Mouse (Mus musculus): ENCODE measurements around the gene Cmip. TPM values are rescaled to one million over a fixed set of nuclear protein-coding genes. Genes with fewer than 3 reads are reported as not detected.

Cmip gene
- total and polyA plus RNA-seq, 2 experiments from 2014 or later, result 212 to 266 TPM

DNA sequence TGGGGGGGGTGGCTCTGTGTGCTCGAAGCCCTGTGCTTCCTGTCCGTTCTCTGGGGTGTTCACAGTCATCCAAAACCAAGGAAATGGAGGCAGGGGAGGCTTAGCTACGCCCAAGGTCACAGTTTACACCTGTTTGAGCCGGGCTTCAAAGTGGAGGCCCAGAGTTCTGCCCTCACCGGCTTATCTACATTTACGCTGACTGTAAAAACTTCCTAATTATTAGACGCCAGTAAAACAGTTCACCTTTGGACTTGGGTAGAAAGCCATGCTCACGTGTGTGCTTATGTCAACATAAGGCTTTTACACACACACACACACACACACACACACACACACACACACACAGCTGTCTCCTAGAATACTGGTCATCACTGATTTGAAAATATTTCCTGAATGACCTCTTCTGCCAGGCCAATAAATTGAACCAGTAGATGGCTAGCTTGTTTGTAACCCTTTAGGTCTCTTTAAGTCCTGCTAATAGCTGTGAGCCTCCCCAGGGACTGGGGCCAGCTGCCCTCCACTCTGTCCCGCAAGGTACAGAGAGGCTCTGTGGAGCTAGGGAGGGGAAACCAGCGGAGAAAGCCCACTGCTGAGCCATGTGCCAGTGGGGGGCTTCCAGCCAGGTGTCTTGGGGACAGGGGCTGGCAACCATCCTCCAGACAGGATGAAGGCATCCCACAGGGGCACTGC, 77.3 kb downstream of the Cmip start:
- WGBS, result 64% methylated on average over 10 of the region's 10 CpGs

DNA sequence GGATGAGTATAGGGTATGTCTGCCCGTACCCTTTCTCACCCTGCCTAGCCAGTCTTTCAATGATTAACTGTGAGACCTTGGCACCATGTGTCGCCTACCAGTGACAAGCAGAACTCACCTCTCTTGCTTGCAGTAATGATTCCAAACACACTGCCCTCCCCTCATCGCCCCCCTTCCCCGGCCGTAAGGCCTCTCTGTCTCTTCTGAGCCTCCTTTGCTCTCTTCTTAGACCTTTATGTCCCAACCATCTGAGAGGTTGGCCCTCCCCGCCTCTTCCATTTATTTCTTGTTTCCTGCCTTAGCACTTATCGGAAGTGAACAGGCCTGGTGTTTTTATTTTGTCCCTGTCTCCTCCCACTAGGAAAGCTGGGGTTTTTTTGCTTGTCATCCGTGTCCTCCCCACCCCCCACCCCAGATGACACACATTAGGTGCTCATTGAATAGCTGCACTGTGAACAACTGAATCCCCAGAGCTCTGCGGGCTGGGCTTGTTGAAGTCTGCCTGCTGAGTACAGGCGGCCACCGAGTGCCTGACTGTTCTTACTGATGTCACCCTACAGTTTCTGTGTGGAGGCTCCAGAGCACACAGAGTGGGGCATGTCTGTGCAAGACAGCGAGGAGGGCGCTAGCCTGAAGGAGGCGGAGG, 78.0 kb downstream of the Cmip start:
- Histone ChIP-seq H3K27ac (ENCODE audit: low read depth, low read length) (no peak overlapping the region), H3K27me3 (ENCODE audit: insufficient read depth, low read length) (no peaks in the 10 kb centered on the region), H3K36me3 (ENCODE audit: insufficient read depth, low read length) (no peaks in the 10 kb centered on the region), H3K9me3 (ENCODE audit: low read length) (no peaks in the 10 kb centered on the region), H3K4me2 (ENCODE audit: low read depth, low read length, poor library complexity, severe bottlenecking) (no peak overlapping the region), H3K4me3 (ENCODE audit: low read depth, low read length) (no peak overlapping the region), H3K4me1 (ENCODE audit: insufficient read depth, low read length) (peaks cover 15% of the 10 kb centered on the region), H3K9ac (replicated peaks; ENCODE audit: low read length, poor library complexity, severe bottlenecking) (no peak overlapping the region)
- TF ChIP-seq CTCF (IDR thresholded peaks at IDR 0.05), result no peak
- ATAC-seq (ENCODE audit: low FRiP score), result 0 out of 2 replicates have a peak, but pooled peaks have one; percentile 32
- no peak for DNase-seq (ENCODE audit: low spot score)
- 46% methylated on average over 14 of the region's 14 CpGs for WGBS

More for the DNA sequence above, 77.3 kb downstream of the Cmip start:
- H3K36me3 ChIP-seq (ENCODE audit: insufficient read depth, low read length), result no peaks in the 10 kb centered on the region
- no peak overlapping the region for H3K4me3 ChIP-seq (ENCODE audit: low read depth, low read length)
- no peak overlapping the region for H3K9ac ChIP-seq (replicated peaks; ENCODE audit: low read length, poor library complexity, severe bottlenecking)
- H3K9me3 ChIP-seq (ENCODE audit: low read length), result no peaks in the 10 kb centered on the region
- no peak overlapping the region for H3K4me2 ChIP-seq (ENCODE audit: low read depth, low read length, poor library complexity, severe bottlenecking)
- ATAC-seq (ENCODE audit: low FRiP score) (no peak), DNase-seq (ENCODE audit: low spot score) (no peak)
- TF ChIP-seq CTCF (IDR thresholded peaks at IDR 0.05), result no peak
- H3K27me3 ChIP-seq (ENCODE audit: insufficient read depth, low read length), result no peaks in the 10 kb centered on the region
- H3K27ac ChIP-seq (ENCODE audit: low read depth, low read length), result no peak overlapping the region
- peaks cover 12% of the 10 kb centered on the region for H3K4me1 ChIP-seq (ENCODE audit: insufficient read depth, low read length)

DNA sequence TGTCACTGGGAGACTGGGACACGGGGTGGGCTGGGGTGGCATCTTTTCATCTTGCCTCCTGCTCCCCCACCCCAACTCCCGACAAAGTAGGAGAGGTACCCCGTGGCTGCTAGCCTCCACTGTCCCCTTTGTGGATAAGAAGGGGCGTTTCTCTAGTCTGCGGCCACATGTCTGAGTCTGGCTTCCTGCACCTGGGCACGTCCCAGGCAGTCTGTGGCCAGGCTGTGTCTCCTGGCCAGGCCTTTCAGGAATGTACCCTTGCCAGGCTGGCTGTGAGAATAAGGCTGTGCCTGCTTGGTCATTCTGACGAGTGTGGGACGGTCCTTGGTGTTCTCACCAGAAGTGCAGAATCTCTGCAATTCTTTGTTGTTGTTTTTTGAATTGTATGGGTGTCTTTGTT, 78.6 kb downstream of the Cmip start:
- no peak for TF ChIP-seq CTCF (IDR thresholded peaks at IDR 0.05)
- Histone ChIP-seq H3K27ac (ENCODE audit: low read depth, low read length) (no peak overlapping the region), H3K4me2 (ENCODE audit: low read depth, low read length, poor library complexity, severe bottlenecking) (no peak overlapping the region), H3K27me3 (ENCODE audit: insufficient read depth, low read length) (no peaks in the 10 kb centered on the region), H3K36me3 (ENCODE audit: insufficient read depth, low read length) (no peaks in the 10 kb centered on the region), H3K9ac (replicated peaks; ENCODE audit: low read length, poor library complexity, severe bottlenecking) (no peak overlapping the region), H3K9me3 (ENCODE audit: low read length) (no peaks in the 10 kb centered on the region), H3K4me1 (ENCODE audit: insufficient read depth, low read length) (peaks cover 15% of the 10 kb centered on the region), H3K4me3 (ENCODE audit: low read depth, low read length) (no peak overlapping the region)
- DNase-seq (ENCODE audit: low spot score) (no peak), ATAC-seq (ENCODE audit: low FRiP score) (no peak)
- WGBS, result 62% methylated on average over 8 of the region's 8 CpGs

DNA sequence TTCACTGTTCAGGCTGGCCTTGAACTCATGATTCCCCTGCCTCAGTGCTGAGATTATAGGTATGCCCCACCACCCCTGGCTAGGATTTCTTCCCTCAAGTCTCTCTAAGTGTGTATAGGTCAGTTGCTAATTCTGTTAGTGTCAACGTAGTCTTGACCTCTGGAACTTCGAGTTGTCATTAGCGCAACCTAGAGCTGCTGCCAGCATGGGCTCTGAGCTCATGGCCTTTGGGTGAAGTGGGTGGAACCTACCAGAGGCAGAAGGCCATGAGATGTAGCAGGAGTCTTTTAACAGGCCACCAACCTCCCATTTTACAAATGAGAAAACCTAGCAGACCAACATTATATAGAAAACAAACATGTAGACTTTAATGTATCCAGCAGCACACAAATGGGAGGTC, 80.3 kb downstream of the Cmip start:
- no peaks in the 10 kb centered on the region for H3K27me3 ChIP-seq (ENCODE audit: insufficient read depth, low read length)
- no peak for TF ChIP-seq CTCF (IDR thresholded peaks at IDR 0.05)
- H3K9ac ChIP-seq (replicated peaks; ENCODE audit: low read length, poor library complexity, severe bottlenecking), result no peak overlapping the region
- H3K27ac ChIP-seq (ENCODE audit: low read depth, low read length), result no peak overlapping the region
- no peaks in the 10 kb centered on the region for H3K36me3 ChIP-seq (ENCODE audit: insufficient read depth, low read length)
- no peak overlapping the region for H3K4me3 ChIP-seq (ENCODE audit: low read depth, low read length)
- peaks cover 15% of the 10 kb centered on the region for H3K4me1 ChIP-seq (ENCODE audit: insufficient read depth, low read length)
- H3K4me2 ChIP-seq (ENCODE audit: low read depth, low read length, poor library complexity, severe bottlenecking), result no peak overlapping the region
- no peaks in the 10 kb centered on the region for H3K9me3 ChIP-seq (ENCODE audit: low read length)
- DNase-seq (ENCODE audit: low spot score) (no peak), ATAC-seq (ENCODE audit: low FRiP score) (no peak)
- 92% methylated on average over 3 of the region's 3 CpGs for WGBS

DNA sequence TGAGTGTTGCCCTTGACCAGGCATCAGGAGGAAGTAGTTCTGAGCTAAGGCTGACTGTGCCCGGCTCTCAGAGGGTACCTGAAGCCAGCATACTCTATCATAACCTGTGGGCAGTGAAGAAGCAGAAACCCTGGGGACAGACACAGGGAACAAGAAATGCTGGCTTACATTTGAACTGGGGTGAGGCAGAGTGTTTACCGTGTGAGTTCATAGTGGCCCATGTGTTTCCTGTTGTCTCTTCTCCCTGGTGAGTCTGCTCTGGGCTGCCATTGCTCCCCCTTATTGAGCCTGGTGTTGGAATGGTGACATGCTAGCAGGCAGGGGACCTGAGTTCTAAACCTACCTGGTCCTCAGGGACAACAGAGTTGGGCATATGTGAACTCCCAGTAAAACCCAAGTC, 81.8 kb downstream of the Cmip start:
- H3K4me1 ChIP-seq (ENCODE audit: insufficient read depth, low read length), result peaks cover 11% of the 10 kb centered on the region
- DNase-seq (ENCODE audit: low spot score) (no peak), ATAC-seq (ENCODE audit: low FRiP score) (no peak)
- H3K9me3 ChIP-seq (ENCODE audit: low read length), result no peaks in the 10 kb centered on the region
- no peaks in the 10 kb centered on the region for H3K36me3 ChIP-seq (ENCODE audit: insufficient read depth, low read length)
- no peak overlapping the region for H3K4me2 ChIP-seq (ENCODE audit: low read depth, low read length, poor library complexity, severe bottlenecking)
- H3K9ac ChIP-seq (replicated peaks; ENCODE audit: low read length, poor library complexity, severe bottlenecking), result no peak overlapping the region
- TF ChIP-seq CTCF (IDR thresholded peaks at IDR 0.05), result no peak
- no peaks in the 10 kb centered on the region for H3K27me3 ChIP-seq (ENCODE audit: insufficient read depth, low read length)
- no peak overlapping the region for H3K4me3 ChIP-seq (ENCODE audit: low read depth, low read length)
- no peak overlapping the region for H3K27ac ChIP-seq (ENCODE audit: low read depth, low read length)
- WGBS, result 71% methylated on average over 2 of the region's 2 CpGs

DNA sequence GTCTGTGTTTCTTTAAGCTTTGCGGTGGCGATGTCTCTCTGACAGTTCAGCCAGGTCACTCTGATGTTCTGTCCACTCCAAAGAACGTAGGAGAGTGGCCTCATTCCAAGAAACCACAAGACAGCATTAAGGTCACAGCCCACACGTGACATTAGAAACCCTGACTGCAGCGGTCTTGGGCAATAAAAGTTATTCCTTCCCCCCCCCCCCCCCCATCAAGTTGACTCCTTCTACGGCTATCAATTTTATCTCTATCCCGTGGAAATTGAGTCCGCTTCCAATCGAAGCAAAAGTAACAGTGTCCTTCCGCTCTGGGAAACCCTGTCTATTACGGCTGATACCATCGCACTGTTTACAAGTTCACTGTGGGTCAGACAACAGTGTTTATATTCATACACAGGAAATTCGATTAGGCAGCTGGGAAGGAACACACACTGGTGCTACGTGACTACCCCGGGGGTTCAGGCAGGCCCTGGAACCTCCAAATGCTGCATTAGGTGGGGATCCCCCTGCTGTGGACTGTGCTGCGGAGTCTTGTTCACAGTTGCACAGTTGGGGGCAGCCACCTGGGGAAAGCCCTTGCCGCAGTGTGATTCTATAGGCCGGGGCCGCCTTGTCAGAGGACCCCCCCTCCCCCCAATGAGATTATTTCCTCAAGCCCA, 82.6 kb downstream of the Cmip start:
- no peak for DNase-seq (ENCODE audit: low spot score)

More for the DNA sequence above, 82.6 kb downstream of the Cmip start:
- no peak for ATAC-seq (ENCODE audit: low FRiP score)
- Histone ChIP-seq H3K4me3 (ENCODE audit: low read depth, low read length) (no peak overlapping the region), H3K4me1 (ENCODE audit: insufficient read depth, low read length) (peaks cover 8% of the 10 kb centered on the region), H3K9ac (replicated peaks; ENCODE audit: low read length, poor library complexity, severe bottlenecking) (no peak overlapping the region), H3K27me3 (ENCODE audit: insufficient read depth, low read length) (no peaks in the 10 kb centered on the region), H3K27ac (ENCODE audit: low read depth, low read length) (no peak overlapping the region), H3K4me2 (ENCODE audit: low read depth, low read length, poor library complexity, severe bottlenecking) (no peak overlapping the region), H3K9me3 (ENCODE audit: low read length) (no peaks in the 10 kb centered on the region), H3K36me3 (ENCODE audit: insufficient read depth, low read length) (no peaks in the 10 kb centered on the region)
- 48% methylated on average over 19 of the region's 19 CpGs for WGBS
- no peak for TF ChIP-seq CTCF (IDR thresholded peaks at IDR 0.05)
